Mouse (Mus musculus) liver, embryonic 14.5 days (tissue): ENCODE results near the gene Ddx23. TPM values are rescaled to one million over a fixed set of nuclear protein-coding genes. Genes with fewer than 3 reads are reported as not detected.

Source experiments
- ATAC-seq: fragments of 200-750 bp; cut with Nextera tagmentation; 2 replicates; pipeline ENCODE4 v1.8.0; 2017; ENCODE audit warnings: moderate number of reproducible peaks, mild to moderate bottlenecking, moderate library complexity; ENCODE audit not compliant: insufficient read depth
- DNase-seq, 3 experiments: peaks; one replicate each; pipeline ENCODE4 v3.0.0-alpha.2; 2012 to 2013; ENCODE audit warnings: low read depth in 3 of 3, low spot score in 3 of 3
- H3K27ac ChIP-seq: fragments of 300-500 bp; sonication (generic); 2 replicates; pipeline ENCODE4 v1.5.1; 2014; ENCODE audit warnings: moderate library complexity, mild to moderate bottlenecking, control low read depth, inconsistent platforms
- H3K27me3 ChIP-seq: fragments of 300-500 bp; sonication (generic); 2 replicates; pipeline ENCODE4 v1.6.1; 2014; ENCODE audit warnings: mild to moderate bottlenecking, low read length, moderate library complexity; ENCODE audit not compliant: control insufficient read depth, insufficient read depth
- H3K36me3 ChIP-seq: fragments of 300-500 bp; sonication (generic); replicated peaks from 2 replicates; pipeline ENCODE4 v1.6.1; 2014; ENCODE audit warnings: low read depth; ENCODE audit not compliant: control insufficient read depth, insufficient read depth
- H3K4me1 ChIP-seq, 2 experiments: fragments of 200-500 bp in 1 of 2; fragments of 300-500 bp in 1 of 2; sonication (generic) in 1 of 2; replicated peaks; 2 replicates each; pipeline ENCODE4 v1.6.1; 2012 to 2014; ENCODE audit warnings: antibody characterized with exemption in 1 of 2, inconsistent platforms in 1 of 2, low read length in 1 of 2; ENCODE audit not compliant: control insufficient read depth in 2 of 2, insufficient read depth in 2 of 2
- H3K4me2 ChIP-seq: fragments of 300-500 bp; sonication (generic); 2 replicates; pipeline ENCODE4 v1.6.1; 2014; ENCODE audit warnings: low read depth, mild to moderate bottlenecking, control low read depth, moderate library complexity
- H3K4me3 ChIP-seq, 2 experiments: fragments of 200-500 bp in 1 of 2; fragments of 300-500 bp in 1 of 2; sonication (generic) in 1 of 2; 2 replicates each; pipeline ENCODE4 v1.5.1; 2012 to 2014; ENCODE audit warnings: low read depth in 2 of 2, low read length in 2 of 2, mild to moderate bottlenecking in 2 of 2, control low read depth in 1 of 2, inconsistent platforms in 1 of 2, moderate library complexity in 1 of 2; ENCODE audit not compliant: insufficient read depth in 1 of 2
- H3K9ac ChIP-seq: fragments of 300-500 bp; sonication (generic); replicated peaks from 2 replicates; pipeline ENCODE4 v1.6.1; 2014; ENCODE audit warnings: mild to moderate bottlenecking, control low read depth, moderate library complexity
- H3K9me3 ChIP-seq: fragments of 300-500 bp; sonication (generic); 2 replicates; pipeline ENCODE4 v1.6.1; 2016; ENCODE audit warnings: low read length, mixed read lengths; ENCODE audit not compliant: control insufficient read depth
- CTCF ChIP-seq: IDR thresholded peaks from 2 replicates; pipeline ENCODE4 v1.5.1; 2016; ENCODE audit warnings: antibody characterized with exemption, low read depth, control low read depth
- EP300 ChIP-seq: IDR thresholded peaks from 2 replicates; pipeline ENCODE4 v1.6.1; 2016; ENCODE audit warnings: antibody characterized with exemption, low read depth
- WGBS: fragments of 180-500 bp; shearing (Covaris S2); extraction: QIAGEN DNeasy Blood & Tissue Kit; methylation state at CpG from one replicate; pipeline ENCODE4 v1.1.7; 2014; ENCODE audit not compliant: insufficient replicate concordance; 5-methylcytosine and 5-hydroxymethylcytosine counted together
- polyA plus RNA-seq, 2 experiments: library from polyadenylated mRNA; depleted of rRNA in 1 of 2; stranded (reverse) in 1 of 2; unstranded in 1 of 2; fragments of >200 nt; fragmentation: Nextera tagmentation in 1 of 2; extraction: Ambion mirVana in 1 of 2; gene quantifications; 2 replicates each; pipeline versions ENCODE4 v1.2.1 to v1.2.3; 2012 to 2014

Ddx23 gene
- polyA plus RNA-seq, 2 experiments = 11.7 to 23.4 TPM

DNA sequence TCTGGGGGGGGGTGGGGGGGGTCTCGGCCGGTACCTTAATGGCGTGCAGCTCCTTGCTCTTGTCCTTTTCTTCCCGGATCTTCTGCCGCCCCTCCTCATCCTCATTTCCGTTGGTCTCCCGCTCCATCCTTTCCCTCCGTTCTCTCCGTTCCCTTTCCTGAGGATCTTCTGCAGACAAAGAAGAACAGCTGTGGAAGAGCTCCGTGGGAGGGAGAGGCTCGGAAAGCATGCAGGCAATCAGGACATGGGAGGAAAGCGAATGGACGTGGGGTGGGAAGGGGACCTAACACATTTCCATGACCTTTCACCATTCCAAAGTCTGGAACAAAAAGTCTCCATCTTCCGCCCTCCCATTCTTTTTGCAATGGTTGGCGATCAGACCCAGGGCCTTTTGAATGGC is 11.3 kb downstream of the Ddx23 start:
- DNase-seq (no peak), ATAC-seq (no peak)
- 90% methylated on average over 15 of the region's 15 CpGs for WGBS
- H3K4me1 ChIP-seq = no peaks in the 10 kb centered on the region
- TF ChIP-seq CTCF (no peak), EP300 (no peak)
- H3K4me2 ChIP-seq = no peak overlapping the region
- no peak overlapping the region for H3K27ac ChIP-seq
- H3K4me3 ChIP-seq = no peak overlapping the region
- peaks cover 86% of the 10 kb centered on the region for H3K36me3 ChIP-seq
- no peak overlapping the region for H3K9ac ChIP-seq
- H3K9me3 ChIP-seq = no peaks in the 10 kb centered on the region
- H3K27me3 ChIP-seq = no peaks in the 10 kb centered on the region

DNA sequence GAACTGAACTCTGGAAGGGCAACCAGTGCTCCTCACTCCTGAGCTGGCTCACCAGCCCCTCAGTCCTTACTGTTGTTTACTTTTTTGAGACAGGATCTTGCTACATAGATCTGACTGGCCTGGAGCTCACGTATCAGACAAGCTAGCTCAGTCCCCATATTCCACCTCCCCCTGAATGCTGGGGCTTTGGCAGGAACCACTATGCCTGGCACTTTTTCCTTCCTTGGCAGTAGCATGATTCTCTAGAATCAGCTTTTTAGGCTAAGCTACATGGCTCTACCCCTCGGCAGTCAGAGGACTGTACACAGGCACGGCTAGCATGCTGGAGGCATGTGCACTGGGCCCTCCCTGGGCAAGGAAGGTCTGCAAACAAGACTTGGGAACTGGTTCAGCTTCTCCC is 14.6 kb downstream of the Ddx23 start:
- Histone ChIP-seq H3K27me3 (no peaks in the 10 kb centered on the region), H3K4me2 (no peak overlapping the region), H3K4me1 (no peaks in the 10 kb centered on the region), H3K9me3 (no peaks in the 10 kb centered on the region), H3K9ac (no peak overlapping the region), H3K4me3 (no peak overlapping the region), H3K36me3 (peaks cover 70% of the 10 kb centered on the region), H3K27ac (no peak overlapping the region)
- TF ChIP-seq CTCF = no peak
- no peak for TF ChIP-seq EP300
- ATAC-seq (no peak), DNase-seq (no peak)
- WGBS = 84% methylated on average over 3 of the region's 3 CpGs

DNA sequence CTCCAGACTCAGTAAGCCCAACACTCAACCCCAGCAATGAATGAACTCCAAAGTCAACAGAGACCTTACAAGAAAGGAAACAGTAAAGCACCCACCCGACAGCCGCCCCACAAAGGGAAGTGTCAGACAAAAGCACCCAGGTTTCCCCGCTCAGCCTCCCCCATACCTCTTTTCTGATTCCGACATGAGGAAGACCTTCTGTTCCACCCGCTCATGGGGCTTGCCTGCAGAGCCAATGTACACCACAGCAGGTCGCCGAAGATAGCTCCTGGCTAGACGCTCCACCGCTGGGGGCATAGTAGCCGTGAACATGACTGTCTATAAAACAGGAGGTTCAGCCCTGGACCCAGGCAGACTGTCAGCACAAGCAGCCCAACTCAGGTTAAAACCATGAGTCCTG is 15.4 kb downstream of the Ddx23 start:
- TF ChIP-seq CTCF = no peak
- TF ChIP-seq EP300 = no peak
- WGBS = 82% methylated on average over 10 of the region's 10 CpGs
- peaks cover 63% of the 10 kb centered on the region for H3K36me3 ChIP-seq

DNA sequence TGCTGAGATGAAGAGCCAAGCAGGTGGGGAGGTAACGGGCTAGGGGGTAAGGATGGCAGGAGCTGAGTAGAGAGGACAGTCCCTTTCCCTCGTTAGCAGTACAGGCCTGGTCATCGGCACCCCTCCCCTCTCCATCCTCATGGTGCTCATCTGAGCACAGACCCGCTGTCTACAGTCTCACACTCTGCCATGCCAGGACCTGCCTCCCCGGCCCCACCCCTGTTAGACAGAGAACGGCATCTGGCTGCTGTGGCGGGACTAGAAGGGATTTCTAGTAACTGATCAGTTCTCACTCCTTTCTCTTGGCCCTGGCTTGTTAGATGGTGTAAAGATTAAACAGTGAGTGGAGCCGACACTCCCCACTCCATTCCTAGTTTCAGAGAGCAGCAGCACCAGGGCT is 16.0 kb downstream of the Ddx23 start:
- TF ChIP-seq EP300 (no peak), CTCF (no peak)
- no peak for ATAC-seq
- Histone ChIP-seq H3K36me3 (peaks cover 57% of the 10 kb centered on the region), H3K9me3 (no peaks in the 10 kb centered on the region), H3K4me1 (no peaks in the 10 kb centered on the region), H3K4me3 (no peak overlapping the region), H3K27ac (no peak overlapping the region), H3K9ac (no peak overlapping the region), H3K4me2 (no peak overlapping the region), H3K27me3 (no peaks in the 10 kb centered on the region; the same call in 1 of the 2 replicates)
- DNase-seq = no peak
- WGBS = 82% methylated on average over 8 of the region's 8 CpGs

More for the DNA sequence above, 15.4 kb downstream of the Ddx23 start:
- no peaks in the 10 kb centered on the region for H3K9me3 ChIP-seq
- H3K27me3 ChIP-seq = no peaks in the 10 kb centered on the region
- H3K4me3 ChIP-seq = no peak overlapping the region
- H3K4me2 ChIP-seq = no peak overlapping the region
- H3K27ac ChIP-seq = no peak overlapping the region
- H3K4me1 ChIP-seq = no peaks in the 10 kb centered on the region
- DNase-seq = no peak
- no peak overlapping the region for H3K9ac ChIP-seq
- no peak for ATAC-seq

DNA sequence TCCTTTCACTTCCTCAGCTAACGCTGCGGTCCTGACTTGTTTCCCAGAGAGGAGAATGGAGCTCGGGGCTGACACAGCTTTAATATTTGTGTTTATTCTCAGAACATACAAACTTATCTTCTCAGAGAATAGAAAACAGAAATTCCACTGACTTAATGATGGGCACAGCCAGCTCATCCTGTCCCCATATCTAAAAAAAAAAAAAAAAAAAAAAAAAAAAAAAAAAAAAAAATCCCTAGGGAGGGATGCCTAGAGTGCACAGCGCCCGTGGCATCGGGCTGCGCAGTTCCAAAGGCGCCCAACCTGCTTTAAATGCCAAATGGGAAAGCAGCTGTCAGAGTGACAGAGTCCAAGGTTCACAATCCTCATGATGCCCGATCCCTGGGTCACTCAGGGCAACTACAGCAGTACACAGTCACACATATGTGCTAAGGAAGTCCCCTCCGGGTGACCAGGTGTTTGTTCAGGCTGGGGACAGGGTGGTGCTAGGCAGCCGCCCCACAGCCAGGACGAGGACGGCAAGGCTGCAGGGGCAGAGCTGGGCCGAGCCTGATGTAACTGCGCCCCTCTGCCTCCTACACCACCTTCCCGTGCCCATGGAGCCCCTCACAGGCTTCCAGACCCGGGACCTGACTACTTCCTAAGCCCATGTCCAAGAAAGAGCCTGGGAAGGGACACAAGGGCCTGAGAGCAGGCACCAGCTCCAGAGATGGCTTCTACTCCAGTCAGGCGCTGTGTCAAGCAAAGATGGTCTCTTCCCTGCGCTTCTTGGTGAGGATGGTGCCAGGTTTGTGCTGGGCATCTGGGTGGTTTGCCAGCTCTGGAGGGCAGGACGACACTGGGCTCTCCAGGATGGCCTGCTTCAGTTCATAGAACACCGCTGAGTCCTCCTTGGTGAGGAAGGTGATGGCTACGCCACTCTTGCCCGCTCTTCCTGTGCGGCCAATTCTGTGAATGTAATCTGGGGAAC is 17.4 kb downstream of the Ddx23 start:
- Histone ChIP-seq H3K27ac (no peak overlapping the region), H3K4me1 (no peaks in the 10 kb centered on the region), H3K4me3 (no peak overlapping the region), H3K27me3 (peaks cover 2% of the 10 kb centered on the region; the same call in 1 of the 2 replicates), H3K4me2 (no peak overlapping the region), H3K9me3 (no peaks in the 10 kb centered on the region), H3K36me3 (peaks cover 44% of the 10 kb centered on the region), H3K9ac (no peak overlapping the region)
- no peak for DNase-seq
- TF ChIP-seq CTCF = no peak
- TF ChIP-seq EP300 = no peak
- no peak for ATAC-seq
- WGBS = 88% methylated on average over 24 of the region's 24 CpGs
